Mouse (Mus musculus) E14TG2a.4 (cell line): ENCODE measurements around the gene Timp4.

Experiments used
- CTCF ChIP-seq: conservative IDR thresholded peaks from 2 replicates; pipeline ENCODE4 v1.5.1; 2014; ENCODE audit warnings: low read length
- NANOG ChIP-seq: IDR thresholded peaks from 2 replicates; pipeline ENCODE4 v1.6.1; 2014; ENCODE audit warnings: borderline replicate concordance, low read length, mixed read lengths
- POU5F1 ChIP-seq: IDR thresholded peaks from 2 replicates; pipeline ENCODE4 v1.6.1; 2014; ENCODE audit warnings: low read length, borderline replicate concordance

DNA sequence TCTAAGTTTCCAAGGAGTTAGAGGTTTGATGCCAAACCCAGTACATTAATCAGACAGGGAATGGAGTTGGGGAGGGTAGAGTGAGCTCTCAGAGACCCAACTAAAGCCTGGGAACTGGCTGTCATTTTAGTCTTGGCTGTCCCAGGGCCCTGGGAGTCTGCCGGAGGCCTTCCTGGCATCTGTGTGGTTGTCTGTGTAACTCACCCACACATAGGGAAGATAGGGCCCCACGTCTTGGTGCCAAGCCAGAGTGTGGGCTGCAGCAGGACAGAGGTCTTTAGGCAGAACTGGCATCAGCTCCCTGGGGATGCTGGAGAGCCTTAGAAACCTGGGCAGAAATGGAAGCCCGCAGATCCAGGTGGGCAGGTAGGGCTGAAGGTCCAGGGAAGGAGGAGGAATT, 10.1 kb downstream of the Timp4 start:
- TF ChIP-seq CTCF (no peak), NANOG (no peak), POU5F1 (no peak)
